Mouse (Mus musculus): Measurements from ENCODE around the gene Cd84.

Cd84 gene

DNA sequence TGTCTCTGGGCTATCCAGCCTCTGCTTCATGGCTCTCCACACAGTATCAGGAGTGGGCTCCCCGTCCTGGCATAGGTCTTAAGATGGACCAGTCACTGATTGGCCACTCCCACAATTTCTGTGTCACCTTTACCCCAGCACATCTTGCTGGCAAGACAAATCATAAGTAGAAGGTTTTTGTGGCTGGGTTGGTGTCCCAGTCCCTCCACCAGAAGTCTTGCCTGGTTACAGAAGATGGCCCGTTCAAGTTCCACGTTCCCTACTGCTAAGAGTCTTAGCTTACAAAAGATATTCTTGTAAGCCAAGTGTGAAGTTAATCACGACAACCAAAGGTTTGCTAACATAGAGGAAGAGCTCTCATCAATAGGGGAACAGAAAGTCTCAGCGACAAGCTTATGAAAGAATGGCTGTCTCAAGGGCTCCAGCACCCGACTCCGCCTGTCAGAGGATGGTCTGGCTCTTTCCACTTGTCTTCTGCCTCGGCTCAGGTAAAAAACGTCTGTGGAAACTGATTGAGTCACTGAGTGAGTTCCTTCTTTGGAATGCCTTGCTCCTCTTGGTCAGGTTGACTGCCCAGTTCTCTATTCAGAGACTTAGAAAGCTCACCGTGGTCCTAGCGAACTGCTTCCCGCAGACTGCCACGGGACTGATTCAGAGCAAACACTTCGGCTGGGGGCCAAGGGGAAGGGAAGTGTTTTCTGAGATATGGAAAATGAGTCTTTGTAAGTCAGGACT, 78.0 kb downstream of the Cd84 start, which contains the start of gene Slamf6:
TSS of gene Slamf6 (plus strand) at position 211 of the 735 bp plus-strand sequence.
- no peak for DNase-seq (ENCODE audit: low spot score)

DNA sequence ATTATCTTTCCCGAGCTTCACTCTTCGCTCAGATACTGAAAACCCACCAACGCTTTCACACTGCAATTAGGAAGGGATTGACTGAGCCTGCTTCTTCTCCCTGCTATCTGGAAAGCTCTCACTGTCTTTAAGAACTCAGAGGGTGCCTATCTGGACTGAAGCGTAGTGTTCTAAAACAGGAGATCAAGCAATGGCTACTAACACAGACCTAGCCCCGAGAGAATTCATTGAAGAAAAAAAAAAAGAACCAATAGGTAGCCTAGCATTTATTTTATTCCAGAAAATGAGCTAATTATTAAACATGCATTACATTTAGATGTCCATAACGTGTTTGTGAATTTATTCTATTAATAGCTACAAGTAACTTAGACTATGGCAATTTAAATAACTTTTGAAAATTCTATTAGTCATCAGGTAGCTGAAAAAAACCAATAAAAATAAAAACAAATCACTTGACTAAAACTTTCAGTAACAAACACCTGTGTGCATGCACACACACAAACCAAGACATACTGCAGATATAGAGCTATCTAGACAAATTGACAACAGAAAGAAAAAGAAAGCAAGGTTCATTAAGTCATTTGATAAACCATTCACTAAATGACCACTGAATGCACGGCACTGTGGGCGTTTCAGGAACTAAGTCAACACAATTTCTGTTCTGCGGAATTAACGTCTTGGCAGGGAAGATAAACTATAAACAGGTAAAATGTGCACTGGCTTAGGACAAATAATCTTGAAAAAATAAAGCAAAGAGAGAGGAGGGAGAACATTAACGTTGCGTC, 78.8 kb downstream of the Cd84 start:
- no peak for DNase-seq (ENCODE audit: low spot score)

DNA sequence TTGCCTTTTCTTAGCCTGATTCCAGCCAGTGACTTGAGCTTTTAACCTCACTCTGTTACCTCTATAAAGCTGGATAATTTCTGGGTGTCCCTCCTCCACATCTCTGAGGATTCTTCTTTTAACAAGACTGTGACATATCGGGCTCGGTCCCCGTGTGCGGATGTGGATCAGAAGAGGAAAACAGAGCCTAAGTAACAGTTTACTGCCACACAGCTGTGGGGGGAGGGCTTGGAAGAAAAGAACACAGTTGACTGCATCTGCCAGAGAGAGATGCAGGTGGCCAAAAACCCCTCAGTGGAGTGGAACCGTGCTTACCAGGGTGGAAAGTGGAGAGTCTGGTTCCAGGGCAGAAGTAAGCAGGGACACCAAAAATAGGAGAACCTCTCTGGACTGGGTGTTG, 79.7 kb downstream of the Cd84 start:
- no peak for DNase-seq (ENCODE audit: low spot score)

DNA sequence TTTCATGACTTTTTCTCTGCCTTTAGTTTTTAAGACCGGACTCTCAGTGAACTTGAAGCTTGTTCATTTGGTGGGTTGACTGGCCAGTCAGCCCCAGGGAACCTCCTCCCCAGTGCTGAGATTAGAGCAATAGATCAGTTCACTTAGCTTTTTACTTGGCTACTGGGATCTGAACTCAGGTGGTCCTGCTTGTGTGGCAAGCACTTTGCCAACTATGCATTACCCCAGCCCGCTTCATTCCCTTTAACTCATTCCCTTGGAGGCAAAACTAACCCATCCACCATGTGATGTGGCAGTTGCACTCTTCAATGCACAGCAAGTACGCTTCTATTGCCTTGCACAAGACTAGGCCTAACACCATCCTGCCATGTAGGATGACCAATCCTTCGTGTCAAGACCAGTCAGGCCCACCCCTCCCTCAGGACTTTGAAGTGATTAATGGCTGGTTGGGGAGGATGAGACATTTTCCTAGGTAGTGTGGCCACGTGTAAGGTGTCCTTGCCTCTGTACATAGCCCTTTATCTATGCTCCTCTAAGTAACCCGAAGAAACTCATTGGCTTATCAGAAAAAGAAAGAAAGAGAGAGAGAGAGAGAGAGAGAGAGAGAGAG, 80.5 kb downstream of the Cd84 start:
- DNase-seq (ENCODE audit: low spot score): no peak

DNA sequence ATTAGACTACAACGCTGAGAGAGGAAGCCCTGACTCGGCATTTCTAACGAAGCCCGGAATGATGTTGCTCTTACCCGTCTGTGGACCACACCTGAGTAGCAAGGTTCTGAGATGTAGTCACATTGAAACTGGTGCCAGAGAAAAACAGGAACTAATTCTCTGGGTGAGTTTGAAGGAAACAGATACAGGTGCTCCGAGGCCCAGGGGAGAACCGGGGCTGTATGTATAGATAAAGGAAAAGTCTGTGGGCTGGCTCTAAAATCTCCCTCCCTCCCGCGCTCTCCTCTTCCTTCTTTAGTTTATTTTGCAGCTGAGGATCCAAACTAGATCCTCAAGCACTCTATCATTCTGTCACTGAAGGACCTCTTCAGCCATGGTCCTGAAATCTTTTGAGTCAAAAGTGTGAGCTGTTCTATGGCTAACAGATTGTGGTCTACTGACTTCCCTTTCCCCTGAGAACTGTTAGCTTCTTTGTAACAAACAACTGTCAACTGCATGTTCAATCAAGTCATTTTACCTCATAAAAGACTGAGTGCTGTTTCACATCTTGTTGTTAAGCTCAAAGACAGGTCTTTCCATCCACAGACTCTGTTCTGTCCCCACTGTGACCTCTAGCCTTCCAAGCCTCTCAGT, 81.6 kb downstream of the Cd84 start:
- DNase-seq (ENCODE audit: low spot score): no peak

DNA sequence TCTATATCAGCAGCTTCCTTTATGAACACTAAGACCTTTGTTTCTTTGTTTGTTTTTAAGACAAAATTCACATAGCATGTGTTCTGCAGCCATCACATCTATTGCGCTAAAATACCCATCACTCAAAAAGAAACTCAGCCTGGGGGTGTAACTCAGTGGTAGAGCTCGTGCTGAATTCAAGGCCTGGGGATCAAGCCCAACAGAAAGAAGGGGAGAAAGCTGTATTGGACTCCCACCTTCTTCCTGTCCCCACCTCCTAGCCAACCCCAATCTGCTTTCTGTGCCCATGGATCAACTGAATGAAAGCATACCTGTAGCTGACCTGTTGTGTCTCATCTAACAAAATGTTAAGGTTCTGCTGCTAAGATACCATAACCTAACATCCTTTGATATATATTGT, 82.1 kb downstream of the Cd84 start:
- no peak for DNase-seq (ENCODE audit: low spot score)

DNA sequence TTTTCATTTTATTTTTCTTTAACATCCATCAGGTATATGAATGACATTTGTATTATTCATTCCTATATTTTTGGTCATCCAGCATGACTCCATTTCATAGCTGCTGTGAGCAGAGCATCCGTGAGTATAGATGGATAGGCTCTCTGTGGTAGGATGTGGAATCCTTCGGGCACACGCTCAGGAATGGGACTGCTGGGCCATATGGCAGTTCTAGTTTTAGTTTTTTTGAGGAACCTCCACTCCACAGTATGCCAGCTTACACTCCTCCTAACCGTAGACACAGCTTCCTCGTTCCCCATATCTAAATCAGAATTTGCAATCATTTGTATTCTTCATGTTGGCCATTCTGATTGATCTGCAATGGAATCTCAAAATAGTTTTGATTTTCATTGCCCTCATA, 83.3 kb downstream of the Cd84 start:
- no peak for DNase-seq (ENCODE audit: low spot score)

DNA sequence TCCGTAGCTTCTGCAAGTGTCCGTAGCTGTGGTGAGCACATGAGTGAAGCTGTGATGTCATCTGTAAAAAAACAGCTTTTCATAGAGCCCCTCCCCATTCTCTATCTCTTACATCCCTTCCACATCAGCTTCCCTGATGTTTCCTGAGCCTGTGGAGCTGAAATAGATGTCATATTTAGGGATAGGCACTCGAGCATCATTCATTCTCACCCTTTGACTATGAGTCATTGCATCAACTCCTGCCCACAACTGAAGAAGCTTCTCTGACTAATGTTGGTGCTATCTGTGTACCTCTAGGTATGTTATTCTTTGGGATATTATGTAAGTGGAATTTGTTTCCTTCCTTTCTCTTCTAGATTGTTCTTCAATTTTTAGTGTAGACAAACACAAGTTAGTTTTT, 85.4 kb downstream of the Cd84 start:
- DNase-seq (ENCODE audit: low spot score): no peak

DNA sequence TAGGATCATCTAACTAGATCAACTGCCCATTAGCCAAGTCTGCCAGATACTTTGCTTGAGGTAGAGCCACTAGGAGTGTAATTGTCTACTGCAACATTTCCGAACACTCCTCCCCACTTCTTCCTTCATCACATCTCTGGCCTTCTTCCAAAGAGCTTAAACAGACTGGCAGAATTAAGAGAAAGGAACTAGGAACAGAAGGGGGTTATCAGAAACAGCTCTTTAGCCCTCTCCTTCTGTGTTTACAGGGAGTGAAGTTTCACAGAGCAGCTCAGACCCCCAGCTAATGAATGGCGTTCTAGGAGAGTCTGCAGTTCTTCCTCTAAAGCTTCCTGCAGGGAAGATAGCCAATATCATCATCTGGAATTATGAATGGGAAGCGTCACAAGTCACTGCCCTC, 94.4 kb downstream of the Cd84 start:
- no peak for DNase-seq (ENCODE audit: low spot score)

DNA sequence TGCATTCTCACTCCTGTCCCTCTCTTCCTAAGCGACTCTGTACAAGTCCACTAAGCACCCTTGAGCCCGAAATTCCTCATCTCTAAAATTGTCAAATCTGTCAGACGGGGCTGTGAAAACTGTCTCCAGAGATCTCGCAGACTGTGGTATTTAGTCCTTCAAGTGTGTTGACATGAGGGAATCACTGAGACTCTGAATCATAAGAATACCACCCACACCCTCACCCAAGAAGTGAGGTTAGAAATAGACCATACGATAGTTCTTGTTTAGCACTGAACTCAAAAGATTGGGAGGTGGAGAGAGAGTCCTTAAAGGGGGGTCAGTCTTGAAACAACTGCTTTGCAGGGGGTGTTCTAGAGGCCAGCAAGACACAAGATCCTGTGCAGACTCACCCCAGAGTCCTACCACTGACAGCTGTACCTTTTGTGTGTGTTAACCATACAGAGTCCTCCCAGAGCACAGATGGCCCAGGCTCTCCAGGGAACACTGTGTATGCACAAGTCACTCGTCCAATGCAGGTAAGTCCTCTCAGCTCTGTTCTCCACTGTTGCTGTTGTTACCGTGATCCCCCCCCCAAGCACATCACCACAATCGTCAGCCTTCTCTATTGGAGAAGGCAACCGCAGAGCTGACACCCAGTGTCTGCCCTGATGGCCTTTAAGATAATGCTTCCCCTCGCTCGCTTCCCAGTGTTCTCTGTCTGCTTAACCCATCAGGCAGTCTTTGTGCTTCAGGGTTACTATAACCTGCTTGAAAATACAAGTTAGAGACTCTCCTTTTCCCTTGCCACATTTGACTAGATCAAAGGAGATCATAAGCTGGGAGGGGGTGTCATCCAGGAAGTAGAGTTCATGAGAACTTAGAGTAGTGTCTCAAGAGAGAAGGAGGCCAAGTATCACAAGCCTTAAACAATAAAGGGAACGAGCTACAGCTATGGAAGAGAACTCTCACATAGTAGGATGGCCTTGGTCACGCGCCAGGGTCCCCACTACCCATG, 99.8 kb downstream of the Cd84 start:
- DNase-seq (ENCODE audit: low spot score): no peak

All from layer of hippocampus, adult 9-10 months (tissue).